Mouse (Mus musculus): ENCODE measurements around the gene Rc3h1.

- TF ChIP-seq CTCF (conservative IDR thresholded peaks at IDR 0.05; ENCODE audit: low read length) (peak; percentile 81), NANOG (IDR thresholded peaks at IDR 0.05; ENCODE audit: borderline replicate concordance, low read length) (no peak)
Observed at GRCm38 (mm10) chr1:160933896-160934482, 27.8 kb downstream of the Rc3h1 start.
